In genomic region chr3:127015596-127015995, GRCm38 (mm10) we compare ENCODE assay signal across 25 mouse cellular contexts.
"Had no signal": no experiment of that assay in that cellular context is flagged by ENCODE, and none has a peak within 500 bp of the region (broad histone marks: within the 10 kb centered on the region; RNA-seq: fewer than 3 reads in every experiment).

No protein-coding gene starts in this region.

- H3K9ac ChIP-seq: heart, embryonic 12.5 days; hindbrain, embryonic 12.5 days; hindbrain, embryonic 14.5 days; intestine, embryonic 15.5 days; limb, embryonic 12.5 days; liver, embryonic 13.5 days; liver, embryonic 15.5 days; liver, postnatal 0 days had no signal

- H3K4me3 ChIP-seq: gastrocnemius, adult 2 months; heart, embryonic 10.5 days; heart, embryonic 12.5 days; hindbrain, embryonic 10.5 days; hindbrain, embryonic 12.5 days; intestine, embryonic 15.5 days; limb, embryonic 10.5 days; limb, embryonic 12.5 days; liver, embryonic 13.5 days; liver, embryonic 15.5 days had no signal

- H3K27me3 ChIP-seq: heart, embryonic 12.5 days; hindbrain, embryonic 12.5 days; intestine, embryonic 15.5 days; limb, embryonic 12.5 days; liver, embryonic 13.5 days; liver, embryonic 15.5 days had no signal

- H3K27ac ChIP-seq: gastrocnemius, adult 2 months; heart, embryonic 10.5 days; hindbrain, embryonic 10.5 days; hindbrain, embryonic 12.5 days; hindbrain, embryonic 14.5 days; intestine, embryonic 15.5 days; limb, embryonic 10.5 days; limb, embryonic 12.5 days; liver, embryonic 13.5 days; liver, embryonic 15.5 days had no signal

- H3K4me2 ChIP-seq: heart, embryonic 12.5 days; hindbrain, embryonic 12.5 days; hindbrain, embryonic 14.5 days; intestine, embryonic 15.5 days; limb, embryonic 12.5 days; liver, embryonic 11.5 days; liver, embryonic 13.5 days; liver, embryonic 15.5 days had no signal

- DNase-seq: gastrocnemius, postnatal 10 days; gastrocnemius, postnatal 25 days; heart, postnatal 4 days; kidney, adult 18-20 months; kidney, adult 8-10 months; kidney, postnatal 10 days; kidney, postnatal 25 days; kidney, postnatal 4 days; liver; liver, embryonic 13.5 days; liver, postnatal 0 days had no signal

- H3K36me3 ChIP-seq: intestine, embryonic 15.5 days; limb, embryonic 10.5 days; liver, embryonic 13.5 days; liver, embryonic 15.5 days had no signal

- ATAC-seq: hindbrain, embryonic 16.5 days; inflammation-experienced regulatory T-cells, adult 6 months; intestine, embryonic 15.5 days; intestine, postnatal 0 days; liver, postnatal 0 days had no signal

- H3K9me3 ChIP-seq: heart, embryonic 10.5 days; heart, embryonic 12.5 days; hindbrain, embryonic 10.5 days; hindbrain, embryonic 12.5 days; intestine, embryonic 15.5 days; limb, embryonic 10.5 days; limb, embryonic 12.5 days; liver, embryonic 13.5 days; liver, embryonic 15.5 days had no signal

- H3K4me1 ChIP-seq: heart, embryonic 10.5 days; liver, embryonic 13.5 days; liver, embryonic 15.5 days had no signal
